Mouse (Mus musculus) left cerebral cortex, postnatal 10 days (tissue): ENCODE measurements around the gene H2-Ob. TPM values are rescaled to one million over a fixed set of nuclear protein-coding genes. Genes with fewer than 3 reads are reported as not detected.

Experiments used
- DNase-seq, 2 experiments: peaks; one replicate each; pipeline ENCODE4 v3.0.0; 2021 to 2022; ENCODE audit warnings: low spot score in 2 of 2, mixed read lengths in 1 of 2; ENCODE audit errors: extremely low spot score in 1 of 2
- intact Hi-C: fragments of 180-260 bp; cut with DNase I; formaldehyde crosslinking; loops from one replicate; pipeline ENCODE4 v1.15.1; 2025
- total RNA-seq, 2 experiments: library from RNA; stranded (reverse); gene quantifications; 2 replicates each; pipeline ENCODE4 v1.2.3; 2021

The H2-Ob gene
- under 1 TPM in 1 of 2 experiments, not detected in 1; 0.39 TPM for total RNA-seq

DNA sequence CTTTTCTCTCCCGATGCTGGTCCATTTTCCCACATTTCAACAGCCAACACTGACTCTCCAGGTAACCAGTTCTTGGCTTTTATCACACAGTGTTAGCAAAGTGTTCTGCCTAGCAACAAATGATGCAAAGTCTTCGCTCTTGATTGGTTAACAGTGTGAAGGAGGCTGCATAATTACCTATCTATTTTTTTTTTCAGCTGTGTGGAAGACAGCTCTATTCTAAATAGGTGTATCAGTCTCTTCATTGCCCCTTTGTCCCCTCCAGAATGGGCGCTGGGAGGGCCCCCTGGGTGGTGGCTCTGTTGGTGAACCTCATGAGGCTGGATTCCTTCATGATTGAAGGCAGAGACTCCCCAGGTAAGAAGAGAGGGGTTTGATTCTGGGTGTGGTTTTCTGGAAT lies at the start of gene H2-Ob:
Gene H2-Ob, plus strand, starts transcription at position 198 of the 400 bp plus-strand sequence.
- DNase-seq = peak; percentile 39 to 42

DNA sequence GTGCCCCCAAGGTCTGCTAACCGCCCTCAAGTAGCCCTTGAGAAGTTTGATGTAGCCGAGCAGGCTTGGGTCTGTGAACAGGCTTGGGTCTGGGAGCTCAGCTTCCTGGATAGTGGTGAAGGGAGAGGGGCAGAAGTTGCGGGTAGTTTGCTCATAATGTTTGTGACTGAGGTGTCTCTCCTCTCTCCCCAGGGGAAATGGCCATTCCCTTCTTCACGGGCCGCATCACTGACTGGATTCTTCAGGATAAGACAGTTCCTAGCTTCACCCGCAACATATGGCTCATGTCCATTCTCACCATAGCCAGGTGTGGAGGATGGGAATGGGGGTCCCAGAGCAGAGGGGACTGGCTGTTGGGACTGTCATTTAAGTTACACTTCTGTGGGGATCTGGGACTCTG lies 49.7 kb upstream of the H2-Ob start:
- DNase-seq = no peak
- intact Hi-C loops = no loop called here

More for the DNA sequence above, at the start of gene H2-Ob:
- intact Hi-C loops = loop anchor here (5.0 to 10.0 kb wide), 2 partner anchors 66 to 164 kb away; no protein-coding TSS in a partner anchor

DNA sequence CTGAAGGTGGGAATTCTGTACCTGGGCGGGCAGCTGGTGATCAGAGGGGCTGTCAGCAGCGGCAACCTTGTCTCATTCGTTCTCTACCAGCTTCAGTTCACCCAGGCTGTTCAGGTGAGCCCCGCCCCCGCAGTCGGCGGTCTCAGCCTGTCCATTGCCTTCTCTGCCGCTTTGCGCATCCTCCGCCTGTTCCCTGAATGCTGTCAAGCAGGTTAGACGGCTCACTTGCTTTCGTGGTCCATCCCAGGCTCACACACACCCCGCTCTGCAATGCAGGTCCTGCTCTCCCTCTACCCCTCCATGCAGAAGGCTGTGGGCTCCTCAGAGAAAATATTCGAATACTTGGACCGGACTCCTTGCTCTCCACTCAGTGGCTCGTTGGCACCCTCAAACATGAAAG lies 45.9 kb upstream of the H2-Ob start:
- intact Hi-C loops = no loop called here

DNA sequence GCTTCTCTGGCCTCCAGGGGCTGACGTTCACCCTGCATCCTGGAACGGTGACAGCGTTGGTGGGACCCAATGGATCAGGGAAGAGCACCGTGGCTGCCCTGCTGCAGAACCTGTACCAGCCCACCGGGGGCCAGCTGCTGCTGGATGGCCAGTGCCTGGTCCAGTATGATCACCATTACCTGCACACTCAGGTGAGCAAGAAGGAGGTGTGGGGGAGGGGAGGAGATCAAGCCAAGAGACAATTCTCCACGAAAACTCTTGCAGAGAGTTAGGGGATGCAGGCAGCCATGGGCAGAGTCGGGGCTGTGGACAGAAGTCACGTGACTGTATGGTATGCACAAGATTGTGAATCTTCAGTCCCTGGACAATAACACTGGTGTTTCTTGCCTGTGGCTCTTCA lies 45.2 kb upstream of the H2-Ob start:
- DNase-seq = no peak
- intact Hi-C loops = no loop called here

More for the DNA sequence above, 45.9 kb upstream of the H2-Ob start:
- DNase-seq = no peak

DNA sequence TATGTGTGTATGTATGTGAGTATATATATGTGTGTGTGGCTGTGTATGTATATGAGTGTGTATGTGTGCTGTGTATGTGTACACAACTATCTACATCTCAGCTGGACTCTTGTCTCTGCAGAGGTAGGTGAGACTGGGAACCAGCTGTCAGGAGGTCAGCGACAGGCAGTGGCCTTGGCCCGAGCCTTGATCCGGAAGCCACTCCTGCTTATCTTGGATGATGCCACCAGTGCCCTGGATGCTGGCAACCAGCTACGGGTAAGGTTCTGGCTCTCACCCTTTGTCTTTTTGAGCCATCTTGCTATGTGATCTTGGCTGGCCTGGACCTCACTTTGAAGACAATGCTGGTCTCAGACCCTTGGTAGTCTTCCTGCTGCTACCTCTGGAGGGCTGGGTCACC lies 44.0 kb upstream of the H2-Ob start:
- intact Hi-C loops = no loop called here
- no peak for DNase-seq

DNA sequence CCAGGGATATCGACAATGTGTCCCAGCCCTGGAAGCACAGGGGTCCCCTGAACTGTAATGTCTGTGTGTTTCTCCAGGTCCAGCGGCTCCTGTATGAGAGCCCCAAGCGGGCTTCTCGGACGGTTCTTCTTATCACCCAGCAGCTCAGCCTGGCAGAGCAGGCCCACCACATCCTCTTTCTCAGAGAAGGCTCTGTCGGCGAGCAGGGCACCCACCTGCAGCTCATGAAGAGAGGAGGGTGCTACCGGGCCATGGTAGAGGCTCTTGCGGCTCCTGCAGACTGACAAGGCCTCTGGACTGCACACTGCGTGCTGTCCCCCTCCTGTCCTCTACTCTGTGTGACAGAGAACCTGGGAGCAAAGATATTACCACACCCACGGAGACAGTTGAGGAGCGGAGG lies 42.2 kb upstream of the H2-Ob start:
- DNase-seq = no peak
- intact Hi-C loops = no loop called here

DNA sequence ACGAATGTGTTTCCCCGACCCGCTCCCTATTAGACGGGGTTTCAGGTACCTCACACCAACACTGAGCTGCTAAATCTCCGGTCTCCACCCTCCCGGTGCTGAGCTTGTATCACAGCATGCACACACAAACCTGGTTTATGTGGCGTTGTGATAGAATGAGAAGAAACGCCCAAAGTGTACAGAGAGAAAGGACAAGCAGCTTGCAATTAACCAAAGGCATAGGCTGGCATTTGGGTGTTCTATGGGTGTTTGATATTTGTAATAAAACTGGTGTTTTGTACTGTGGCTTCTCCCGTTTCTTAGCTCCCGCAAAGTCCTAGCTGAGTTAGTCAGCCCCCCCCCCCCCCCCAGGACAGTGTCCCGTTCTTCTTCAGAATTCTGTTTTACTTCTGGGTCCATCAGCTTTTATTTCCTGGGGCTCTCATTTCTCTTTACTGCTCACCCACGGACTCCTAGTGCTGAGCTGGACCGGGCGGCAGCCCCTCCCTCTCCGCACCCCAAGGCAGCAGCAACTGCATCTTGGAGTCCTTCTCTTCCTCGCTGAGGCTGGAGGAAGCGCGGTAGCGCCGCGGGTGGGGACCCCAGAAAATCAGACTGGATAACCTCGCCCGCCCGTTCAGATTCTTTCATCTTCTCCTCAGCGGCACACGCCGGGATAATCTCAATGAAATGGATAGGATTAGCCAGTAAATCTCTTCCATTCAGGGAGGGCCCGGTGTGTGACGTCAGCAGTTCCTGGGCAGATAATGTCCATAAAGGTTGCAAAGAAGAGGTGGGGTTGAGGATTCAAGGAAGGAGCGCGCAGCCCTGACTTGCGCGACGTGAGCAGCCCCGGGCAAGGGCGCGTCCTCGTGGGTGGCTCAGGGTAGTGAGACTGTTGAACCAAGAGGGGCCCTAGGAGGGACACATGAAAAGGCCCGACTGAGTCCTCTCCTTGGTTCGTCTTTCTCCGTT lies 41.5 kb upstream of the H2-Ob start, which contains the start of gene Psmb8:
Gene Psmb8, plus strand, starts transcription at position 781 of the 954 bp plus-strand sequence.
- intact Hi-C loops = no loop called here
- peak; percentile 81 to 93 for DNase-seq

DNA sequence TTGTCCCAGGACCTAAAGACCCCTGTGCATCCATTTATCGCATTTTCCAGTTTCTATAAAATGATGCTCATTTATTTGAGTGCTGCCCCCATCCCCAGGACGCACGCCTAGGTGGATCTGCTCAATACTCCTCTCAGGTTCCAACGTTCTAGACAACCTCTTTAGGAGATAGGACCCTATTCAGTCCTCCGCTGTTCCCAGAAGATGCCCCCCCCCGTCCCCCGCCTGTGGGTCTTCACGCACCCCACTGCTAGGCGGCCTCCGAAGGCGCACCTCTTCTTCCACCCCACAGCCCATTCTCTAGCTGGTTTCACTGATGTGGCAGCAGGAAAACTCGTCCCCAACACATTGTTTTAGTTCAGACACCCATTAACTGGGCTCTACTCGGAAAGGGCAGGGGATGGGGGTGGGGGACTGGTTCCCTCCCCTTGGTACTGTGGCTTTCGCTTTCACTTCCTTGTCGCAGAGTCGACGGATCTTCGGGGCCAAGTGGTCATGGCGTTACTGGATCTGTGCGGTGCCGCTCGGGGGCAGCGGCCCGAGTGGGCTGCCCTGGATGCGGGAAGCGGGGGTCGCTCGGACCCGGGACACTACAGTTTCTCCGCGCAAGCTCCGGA lies 40.7 kb upstream of the H2-Ob start:
- intact Hi-C loops = no loop called here
- DNase-seq = peak in 1 of 2 experiments; percentile 60

DNA sequence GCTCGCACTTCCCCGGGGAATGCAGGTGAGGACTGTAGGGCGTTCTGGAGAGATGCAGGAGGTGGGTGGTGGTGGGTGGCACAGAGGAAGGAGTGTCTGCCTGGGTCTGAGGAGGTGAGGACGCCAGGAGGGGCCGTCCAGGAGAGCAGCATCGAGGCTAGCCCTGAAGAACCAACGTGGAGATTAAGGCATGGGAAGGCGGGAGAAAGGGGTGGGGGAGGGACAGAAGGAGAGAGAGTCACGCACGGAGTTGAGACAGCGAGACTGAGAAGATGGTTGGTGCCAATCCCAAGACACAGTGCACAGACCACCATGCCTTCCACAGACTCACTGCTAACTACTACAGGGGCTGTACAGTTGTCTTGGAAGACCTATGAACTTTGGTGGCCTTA lies 40.2 kb upstream of the H2-Ob start:
- intact Hi-C loops = no loop called here
- DNase-seq = no peak

DNA sequence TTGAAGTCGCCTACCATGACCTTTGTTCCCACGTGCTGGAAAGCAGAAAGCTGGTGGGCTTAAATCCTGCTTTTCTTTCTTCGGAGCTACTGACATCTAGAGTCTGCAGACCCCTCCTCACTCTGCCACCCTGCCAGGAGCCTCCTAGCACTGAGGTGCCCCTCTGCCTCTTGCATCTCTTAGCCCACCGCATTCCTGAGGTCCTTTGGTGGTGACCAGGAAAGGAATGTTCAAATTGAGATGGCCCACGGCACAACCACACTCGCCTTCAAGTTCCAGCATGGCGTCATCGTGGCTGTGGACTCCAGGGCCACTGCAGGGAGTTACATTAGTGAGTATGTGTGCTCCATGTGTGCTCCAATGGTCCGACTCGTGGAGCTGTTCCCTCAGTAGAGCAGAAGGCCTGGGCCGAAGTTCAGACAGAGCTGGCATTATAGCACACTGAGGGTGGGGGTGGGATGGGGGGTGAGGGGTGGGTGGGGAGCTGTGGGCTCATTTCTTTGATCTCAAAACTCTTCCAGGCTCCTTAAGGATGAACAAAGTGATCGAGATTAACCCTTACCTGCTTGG lies 39.6 kb upstream of the H2-Ob start:
- intact Hi-C loops = no loop called here
- DNase-seq = no peak

DNA sequence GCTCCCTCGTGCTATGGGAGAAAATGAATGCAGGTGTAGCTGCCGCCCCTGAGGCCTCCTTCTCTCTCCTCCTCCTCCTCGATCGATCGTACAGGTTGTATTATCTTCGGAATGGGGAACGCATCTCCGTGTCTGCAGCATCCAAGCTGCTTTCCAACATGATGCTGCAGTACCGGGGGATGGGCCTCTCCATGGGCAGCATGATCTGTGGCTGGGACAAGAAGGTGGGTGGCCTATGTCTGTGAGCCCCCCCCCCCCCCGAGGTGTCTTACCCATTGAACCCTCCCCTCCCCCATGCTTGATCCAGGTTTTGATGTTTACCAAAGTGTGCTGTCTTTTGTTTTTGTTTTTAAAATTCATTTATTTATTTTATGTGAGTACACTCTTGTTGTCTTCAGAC lies 38.7 kb upstream of the H2-Ob start:
- intact Hi-C loops = no loop called here
- no peak for DNase-seq

DNA sequence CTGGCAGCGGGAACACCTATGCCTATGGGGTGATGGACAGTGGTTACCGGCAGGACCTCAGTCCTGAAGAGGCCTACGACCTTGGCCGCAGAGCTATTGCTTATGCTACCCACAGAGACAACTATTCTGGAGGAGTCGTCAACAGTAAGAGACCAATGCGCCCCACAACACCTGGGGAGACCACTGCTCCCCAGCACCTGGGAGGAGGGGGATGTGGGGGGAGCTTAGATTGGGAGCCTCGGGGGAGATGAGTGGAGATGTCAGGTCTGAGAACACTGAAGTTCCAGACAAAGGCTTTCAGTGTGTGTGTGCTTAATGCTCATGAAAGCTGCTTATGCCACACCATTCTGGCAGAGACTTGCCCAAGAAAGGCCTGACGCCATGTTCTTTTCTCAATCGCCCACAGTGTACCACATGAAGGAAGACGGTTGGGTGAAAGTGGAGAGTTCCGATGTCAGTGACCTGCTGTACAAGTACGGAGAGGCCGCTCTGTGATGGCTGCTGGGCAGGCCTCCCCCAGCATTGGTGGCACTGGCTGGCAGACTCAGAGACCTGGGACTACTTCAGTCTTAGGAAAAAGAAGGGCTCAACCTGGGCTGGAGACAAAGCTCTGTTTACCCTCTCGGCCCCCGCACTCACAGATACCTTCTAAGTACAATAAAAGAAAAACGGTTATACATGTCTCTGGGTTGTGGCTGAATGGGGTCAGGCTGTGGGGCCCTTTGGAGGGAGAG lies 37.8 kb upstream of the H2-Ob start:
- intact Hi-C loops = no loop called here
- DNase-seq = no peak

DNA sequence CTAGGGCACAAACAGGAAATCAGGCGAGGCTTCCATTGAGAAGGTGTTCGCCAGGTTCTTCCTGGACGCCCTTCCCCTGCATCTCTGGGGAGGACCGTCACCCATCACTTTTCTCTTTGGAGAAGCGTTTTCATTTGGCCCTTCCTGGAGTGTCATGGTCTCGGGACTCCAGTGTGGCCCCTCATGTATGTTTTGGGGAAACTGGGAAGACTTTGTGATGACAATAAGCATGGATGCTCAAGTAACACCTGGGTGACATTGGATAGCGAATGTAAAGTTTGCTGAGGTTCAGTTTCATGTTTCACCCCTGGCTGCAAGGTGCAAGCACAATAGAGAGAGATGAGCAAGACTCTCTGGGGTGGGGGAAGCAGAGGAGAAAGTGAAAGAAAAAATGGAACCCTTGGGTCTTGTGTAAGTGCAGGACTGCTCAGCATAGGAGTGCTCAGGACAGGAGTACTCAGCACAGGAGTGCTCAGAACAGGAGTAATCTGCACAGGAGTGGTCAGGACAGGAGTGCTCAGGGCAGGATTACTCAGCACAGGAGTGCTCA lies 37.1 kb upstream of the H2-Ob start:
- intact Hi-C loops = no loop called here
- no peak for DNase-seq

DNA sequence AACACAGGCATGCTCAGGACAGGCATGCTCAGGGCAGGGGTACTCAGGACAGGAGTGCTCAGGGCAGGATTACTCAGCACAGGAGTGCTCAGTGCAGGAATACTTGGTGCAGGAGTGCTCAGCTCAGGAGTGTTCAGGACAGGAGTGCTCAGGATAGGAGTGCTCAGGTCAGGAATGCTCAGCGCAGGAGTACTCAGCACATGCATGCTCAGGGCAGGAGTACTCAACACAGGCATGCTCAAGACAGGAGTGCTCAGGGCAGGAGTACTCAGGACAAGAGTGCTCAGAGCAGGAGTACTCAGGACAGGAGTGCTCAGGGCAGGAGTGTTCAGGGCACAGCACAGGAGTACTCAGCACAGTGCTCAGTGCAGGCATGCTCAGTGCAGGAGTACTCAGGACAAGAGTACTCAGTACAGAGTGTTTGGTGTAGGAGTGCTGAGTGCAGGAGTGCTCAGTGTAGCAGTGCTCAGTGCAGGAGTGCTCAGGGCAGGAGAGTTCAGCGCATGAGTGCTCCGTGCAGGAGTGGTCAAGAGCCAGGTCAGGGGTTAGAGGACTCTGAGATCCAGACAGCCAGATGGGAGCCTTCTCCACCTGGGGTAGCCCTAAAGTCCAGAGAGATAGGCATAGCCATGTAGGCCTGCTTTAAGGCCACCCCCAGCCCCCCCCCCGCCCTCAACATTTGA lies 35.8 kb upstream of the H2-Ob start:
- peak in 1 of 2 experiments; percentile 10 for DNase-seq
- intact Hi-C loops = no loop called here

DNA sequence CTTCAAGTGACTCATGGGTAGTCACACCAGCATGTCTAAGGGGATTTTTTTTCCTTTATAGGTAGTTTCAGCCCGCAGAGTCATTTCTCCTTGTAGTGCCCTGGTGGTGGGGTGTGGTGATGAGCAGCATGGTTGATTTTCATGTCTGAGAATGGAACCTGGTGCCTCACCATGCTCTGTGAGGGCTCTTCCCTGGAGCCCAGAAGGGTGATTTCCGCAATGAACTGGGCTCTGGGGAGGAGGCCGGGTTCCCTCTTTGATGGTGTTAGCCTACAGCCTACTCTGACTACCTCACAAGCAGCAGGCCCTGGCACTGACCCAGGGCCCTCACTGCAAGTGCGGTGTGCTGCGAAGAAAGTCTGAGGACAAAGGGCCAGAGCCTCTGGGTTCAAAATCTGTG lies 35.3 kb upstream of the H2-Ob start, which contains the start of gene Tap2:
Gene Tap2, plus strand, starts transcription at position 84 of the 400 bp plus-strand sequence.
- peak in 1 of 2 experiments; percentile 22 for DNase-seq
- intact Hi-C loops = no loop called here

DNA sequence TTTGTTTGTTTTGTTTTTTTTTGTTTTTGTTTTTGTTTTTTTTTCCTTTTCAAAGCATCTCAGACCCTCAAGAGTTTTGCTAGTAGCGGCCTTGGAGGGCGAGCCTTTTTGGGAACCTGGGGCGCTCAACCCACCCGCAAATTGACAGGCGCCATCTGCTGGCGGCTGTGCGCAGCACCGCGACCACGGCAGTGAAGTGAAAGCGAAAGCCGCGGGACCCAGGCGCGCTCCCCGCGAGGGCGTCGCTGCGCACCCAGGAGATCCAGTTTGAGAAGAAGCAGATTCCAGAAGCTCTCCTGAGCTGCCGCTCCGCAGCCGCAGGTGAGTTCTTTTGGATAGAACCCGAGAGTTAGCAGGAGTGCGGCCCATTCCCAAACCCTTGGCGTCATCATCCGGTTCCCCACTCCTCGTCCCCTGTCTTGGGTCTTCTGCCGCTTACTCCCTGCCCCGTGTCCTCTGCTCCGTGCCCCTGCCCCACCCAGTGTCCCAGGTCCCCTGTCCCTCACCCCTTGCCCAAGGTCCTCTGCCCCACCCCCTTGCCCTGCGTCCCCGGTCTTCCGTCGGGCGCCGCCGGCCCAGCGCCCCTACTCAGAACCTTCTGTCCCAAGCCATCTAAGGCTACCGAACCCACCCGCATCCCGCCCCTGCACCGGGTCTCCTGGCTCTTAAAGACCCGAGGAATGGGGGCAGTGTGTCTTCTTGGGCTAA lies 34.2 kb upstream of the H2-Ob start:
- intact Hi-C loops = no loop called here

DNA sequence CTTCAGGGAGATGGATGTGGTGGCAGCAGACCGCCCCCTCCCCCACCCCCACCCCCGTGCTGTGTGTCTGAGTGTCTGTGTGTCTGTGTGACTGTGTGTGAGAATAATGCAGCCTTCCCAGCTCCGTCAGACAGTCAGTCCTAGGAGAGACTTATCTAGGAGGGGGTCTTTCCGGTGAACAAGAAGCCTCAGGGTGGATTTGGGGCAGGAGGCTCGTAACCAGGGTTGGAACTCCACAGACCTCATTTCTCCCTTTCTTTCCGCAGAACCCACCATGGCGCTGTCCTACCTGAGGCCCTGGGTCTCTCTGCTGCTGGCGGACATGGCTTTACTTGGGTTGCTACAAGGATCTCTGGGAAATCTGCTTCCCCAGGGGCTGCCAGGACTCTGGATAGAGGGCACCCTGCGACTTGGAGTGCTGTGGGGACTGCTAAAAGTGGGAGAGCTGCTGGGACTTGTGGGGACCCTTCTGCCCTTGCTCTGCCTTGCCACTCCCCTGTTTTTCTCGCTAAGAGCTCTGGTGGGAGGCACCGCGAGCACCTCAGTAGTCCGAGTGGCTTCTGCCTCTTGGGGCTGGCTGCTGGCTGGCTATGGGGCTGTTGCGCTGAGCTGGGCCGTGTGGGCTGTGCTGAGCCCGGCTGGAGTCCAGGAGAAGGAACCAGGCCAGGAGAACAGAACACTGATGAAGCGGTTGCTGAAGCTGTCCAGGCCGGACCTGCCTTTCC lies 33.5 kb upstream of the H2-Ob start:
- intact Hi-C loops = no loop called here
- peak in 1 of 2 experiments; percentile 30 for DNase-seq

More for the DNA sequence above, 34.2 kb upstream of the H2-Ob start:
- DNase-seq = peak; percentile 67 to 90
